In genomic region chr9:72988706-72989105, GRCm38 (mm10) we compare ENCODE assay signal across 28 mouse cellular contexts. TPM values are rescaled to one million over a fixed set of nuclear protein-coding genes. Genes with fewer than 3 reads are reported as not detected.
DNase-seq lines count a peak whose midpoint lies in the region; ATAC-seq and TF ChIP-seq lines count a peak whose summit lies in the region.
"Had no signal": no experiment of that assay in that cellular context is flagged by ENCODE, and none has a peak within 500 bp of the region (broad histone marks: within the 10 kb centered on the region; RNA-seq: fewer than 3 reads in every experiment).

No protein-coding gene starts in this region.

- DNase-seq in kidney, adult 11 months: peak; percentile 32
- peak; percentile 67 for DNase-seq in kidney, adult 2 months
- DNase-seq in kidney, postnatal 14 days: no peak
- peak; percentile 23 to 46 for DNase-seq in kidney, postnatal 25 days
- DNase-seq in liver, adult 2 months (ENCODE audit: extremely low read depth, low read depth, low spot score): peak; percentile 41
- DNase-seq in liver: no peak
- DNase-seq: adrenal gland, adult 2 months; adrenal gland, postnatal 10 days; adrenal gland, postnatal 25 days; cerebellum, adult 11 months; cerebellum, adult 18-20 months; cerebellum, adult 8-10 months; cerebellum, adult 9-11 months; cerebellum, postnatal 14 days; cerebellum, postnatal 36 days; embryo, embryonic 11 days had no signal

- H3K9me3 ChIP-seq in kidney, embryonic 15.5 days (replicated peaks): no peaks in the 10 kb centered on the region
- no peaks in the 10 kb centered on the region for H3K9me3 ChIP-seq in kidney, embryonic 16.5 days (ENCODE audit: low read length)
- H3K9me3 ChIP-seq: embryonic facial prominence, embryonic 13.5 days; embryonic facial prominence, embryonic 15.5 days; forebrain, embryonic 10.5 days; forebrain, embryonic 12.5 days had no signal

- H3K27me3 ChIP-seq in kidney, embryonic 15.5 days: no peaks in the 10 kb centered on the region
- H3K27me3 ChIP-seq in kidney, adult 2 months (replicated peaks; ENCODE audit: control insufficient read depth, insufficient read depth, low read length): no peaks in the 10 kb centered on the region
- H3K27me3 ChIP-seq in kidney, embryonic 16.5 days (ENCODE audit: insufficient read depth, low read length): no peaks in the 10 kb centered on the region
- no peaks in the 10 kb centered on the region for H3K27me3 ChIP-seq in liver, adult 2 months (ENCODE audit: control insufficient read depth, insufficient read depth, low read length)
- H3K27me3 ChIP-seq: embryonic facial prominence, embryonic 15.5 days; forebrain, embryonic 12.5 days had no signal

- no peak overlapping the region for H3K4me2 ChIP-seq in kidney, embryonic 15.5 days
- no peak overlapping the region for H3K4me2 ChIP-seq in kidney, embryonic 16.5 days (replicated peaks; ENCODE audit: low read depth, low read length)
- H3K4me2 ChIP-seq: embryonic facial prominence, embryonic 13.5 days; embryonic facial prominence, embryonic 15.5 days; forebrain, embryonic 12.5 days had no signal

- no peak overlapping the region for H3K4me3 ChIP-seq in kidney, embryonic 15.5 days (replicated peaks)
- no peak overlapping the region for H3K4me3 ChIP-seq in kidney, adult 2 months (ENCODE audit: insufficient read depth, low read depth, low read length)
- no peak overlapping the region for H3K4me3 ChIP-seq in kidney, embryonic 16.5 days (ENCODE audit: low read length)
- H3K4me3 ChIP-seq in liver, adult 2 months (ENCODE audit: insufficient read depth, low read depth, low read length): no peak overlapping the region
- H3K4me3 ChIP-seq: embryonic facial prominence, embryonic 13.5 days; embryonic facial prominence, embryonic 15.5 days; erythroblast, embryonic 14.5 days; forebrain, embryonic 10.5 days; forebrain, embryonic 12.5 days had no signal

- no peak for TF ChIP-seq CTCF in kidney, adult 2 months (conservative IDR thresholded peaks at IDR 0.05; ENCODE audit: insufficient read depth, insufficient read length, low read depth, low read length)
- no peak for TF ChIP-seq CTCF in liver, adult 2 months (IDR thresholded peaks at IDR 0.05; ENCODE audit: low read depth, low read length)

- WGBS in kidney, embryonic 15.5 days: 76% methylated on average over 5 of the region's 5 CpGs
- 46% methylated on average over 5 of the region's 5 CpGs for WGBS in kidney, adult 2 months
- WGBS in kidney, embryonic 16.5 days: 71% methylated on average over 5 of the region's 5 CpGs
- WGBS in liver, adult 2 months: 49% methylated on average over 5 of the region's 5 CpGs

- peaks cover 12% of the 10 kb centered on the region; the same call in 1 of the 2 replicates for H3K79me2 ChIP-seq in liver, adult 2 months (ENCODE audit: control insufficient read depth, insufficient read depth, low read length)

- H3K9ac ChIP-seq in kidney, embryonic 15.5 days: no peak overlapping the region
- no peak overlapping the region for H3K9ac ChIP-seq in kidney, embryonic 16.5 days (replicated peaks; ENCODE audit: low read length)
- H3K9ac ChIP-seq in liver, adult 2 months (ENCODE audit: low read depth, low read length): no peak overlapping the region
- H3K9ac ChIP-seq: embryonic facial prominence, embryonic 13.5 days; embryonic facial prominence, embryonic 15.5 days; forebrain, embryonic 12.5 days had no signal

- ATAC-seq in kidney, embryonic 15.5 days (replicated peaks; ENCODE audit: low FRiP score): no peak
- ATAC-seq in kidney, embryonic 16.5 days (ENCODE audit: low FRiP score, low TSS enrichment): no peak
- ATAC-seq: forebrain, embryonic 14.5 days had no signal

- H3K36me3 ChIP-seq in kidney, embryonic 15.5 days: no peaks in the 10 kb centered on the region
- no peaks in the 10 kb centered on the region for H3K36me3 ChIP-seq in kidney, adult 2 months (ENCODE audit: control insufficient read depth, insufficient read depth, low read length)
- no peaks in the 10 kb centered on the region for H3K36me3 ChIP-seq in kidney, embryonic 16.5 days (ENCODE audit: insufficient read depth, low read length)
- H3K36me3 ChIP-seq in liver, adult 2 months (ENCODE audit: control insufficient read depth, insufficient read depth, low read length): no peaks in the 10 kb centered on the region
- H3K36me3 ChIP-seq: embryonic facial prominence, embryonic 13.5 days; embryonic facial prominence, embryonic 15.5 days; forebrain, embryonic 10.5 days; forebrain, embryonic 12.5 days had no signal

- no peak for TF ChIP-seq POLR2A in kidney, adult 2 months (IDR thresholded peaks at IDR 0.05; ENCODE audit: low read depth, low read length)
- TF ChIP-seq POLR2A in liver, adult 2 months (IDR thresholded peaks at IDR 0.05; ENCODE audit: extremely low read depth, insufficient read depth, low read length): no peak

- no peak overlapping the region for H3K27ac ChIP-seq in kidney, embryonic 15.5 days
- no peak overlapping the region for H3K27ac ChIP-seq in kidney, adult 2 months (ENCODE audit: insufficient read depth, low read depth, low read length)
- no peak overlapping the region for H3K27ac ChIP-seq in kidney, embryonic 16.5 days (ENCODE audit: low read length)
- H3K27ac ChIP-seq in liver, adult 2 months (replicated peaks; ENCODE audit: insufficient read depth, low read depth, low read length): no peak overlapping the region; the same call in 1 of the 2 replicates
- H3K27ac ChIP-seq: embryonic facial prominence, embryonic 13.5 days; embryonic facial prominence, embryonic 15.5 days; forebrain, embryonic 10.5 days; forebrain, embryonic 12.5 days had no signal

- peaks cover 16% of the 10 kb centered on the region for H3K4me1 ChIP-seq in kidney, embryonic 15.5 days
- H3K4me1 ChIP-seq in kidney, adult 2 months (ENCODE audit: control insufficient read depth, insufficient read depth, low read length): peaks cover 21% of the 10 kb centered on the region; the same call in 1 of the 2 replicates
- peaks cover 14% of the 10 kb centered on the region for H3K4me1 ChIP-seq in kidney, embryonic 16.5 days (ENCODE audit: insufficient read depth, low read length)
- peaks cover 6% of the 10 kb centered on the region for H3K4me1 ChIP-seq in liver, adult 2 months (ENCODE audit: control insufficient read depth, insufficient read depth, low read length)

RNA-seq across cellular contexts. Expression of gene Ccpg1, which starts 3.5 kb away (rescaled TPM):
- polyA plus RNA-seq in kidney, embryonic 15.5 days (2015; fragmentation: Nextera tagmentation; extraction: Ambion mirVana): 34.7 and 36.6 TPM in 2 replicates
- 20.1 and 30.2 TPM in 2 replicates for polyA plus RNA-seq in kidney, adult 2 months (2012; rRNA removed)
- 45.9 and 47.5 TPM in 2 replicates for polyA plus RNA-seq in kidney, embryonic 16.5 days (2015; fragmentation: Nextera tagmentation; extraction: Ambion mirVana)
- total RNA-seq in liver, adult 2 months (2014; rRNA removed): 36.8 and 46.1 TPM in 2 replicates
- polyA plus RNA-seq in liver, adult 2 months (2012; rRNA removed): 6.3 and 6.7 TPM in 2 replicates

RNA-seq across cellular contexts. Expression of gene Ccpg1os, which starts 3.5 kb away (rescaled TPM):
- polyA plus RNA-seq in kidney, embryonic 15.5 days (2015; fragmentation: Nextera tagmentation; extraction: Ambion mirVana): 20.6 and 22.8 TPM in 2 replicates
- polyA plus RNA-seq in kidney, adult 2 months (2012; rRNA removed): 29.1 and 34.8 TPM in 2 replicates
- polyA plus RNA-seq in kidney, embryonic 16.5 days (2015; fragmentation: Nextera tagmentation; extraction: Ambion mirVana): 19.5 and 23.7 TPM in 2 replicates
- 11.9 and 15.8 TPM in 2 replicates for total RNA-seq in liver, adult 2 months (2014; rRNA removed)
- polyA plus RNA-seq in liver, adult 2 months (2012; rRNA removed): 9.4 and 10.1 TPM in 2 replicates

RNA-seq across cellular contexts. Expression of gene Gm44503, which starts 30.1 kb away (rescaled TPM):
- not detected in 2 replicates for polyA plus RNA-seq in kidney, embryonic 15.5 days (2015; fragmentation: Nextera tagmentation; extraction: Ambion mirVana)
- polyA plus RNA-seq in kidney, adult 2 months (2012; rRNA removed): not detected in 2 replicates
- polyA plus RNA-seq in kidney, embryonic 16.5 days (2015; fragmentation: Nextera tagmentation; extraction: Ambion mirVana): not detected in 2 replicates
- total RNA-seq in liver, adult 2 months (2014; rRNA removed): not detected in 2 replicates
- polyA plus RNA-seq in liver, adult 2 months (2012; rRNA removed): not detected in 2 replicates
- total RNA-seq: adrenal gland, adult 2 months; adrenal gland, postnatal 25 days; adrenal gland, postnatal 4 days; MEL had no signal
- polyA plus RNA-seq: brain, embryonic 14.5 days; C2C12; embryonic facial prominence, embryonic 13.5 days; embryonic facial prominence, embryonic 15.5 days; forebrain, embryonic 10.5 days; forebrain, embryonic 12.5 days; forebrain, embryonic 14.5 days had no signal

RNA-seq across cellular contexts. Expression of gene Dyx1c1, which starts 30.1 kb away (rescaled TPM):
- polyA plus RNA-seq in kidney, embryonic 15.5 days (2015; fragmentation: Nextera tagmentation; extraction: Ambion mirVana): 1.9 and 2.8 TPM in 2 replicates
- 1.1 and 1.3 TPM in 2 replicates for polyA plus RNA-seq in kidney, adult 2 months (2012; rRNA removed)
- polyA plus RNA-seq in kidney, embryonic 16.5 days (2015; fragmentation: Nextera tagmentation; extraction: Ambion mirVana): 1.9 and 2.4 TPM in 2 replicates
- 0.09 and 0.20 TPM in 2 replicates for total RNA-seq in liver, adult 2 months (2014; rRNA removed)
- polyA plus RNA-seq in liver, adult 2 months (2012; rRNA removed): 0.05 and 0.24 TPM in 2 replicates
- polyA plus RNA-seq: erythroblast, embryonic 14.5 days had no signal

RNA-seq across cellular contexts. Expression of gene Pigb, which starts 51.5 kb away (rescaled TPM):
- 16.2 and 16.3 TPM in 2 replicates for polyA plus RNA-seq in kidney, embryonic 15.5 days (2015; fragmentation: Nextera tagmentation; extraction: Ambion mirVana)
- 10.7 and 10.9 TPM in 2 replicates for polyA plus RNA-seq in kidney, adult 2 months (2012; rRNA removed)
- 15.4 and 19.9 TPM in 2 replicates for polyA plus RNA-seq in kidney, embryonic 16.5 days (2015; fragmentation: Nextera tagmentation; extraction: Ambion mirVana)
- total RNA-seq in liver, adult 2 months (2014; rRNA removed): 3.0 and 4.2 TPM in 2 replicates
- 4.5 and 5.7 TPM in 2 replicates for polyA plus RNA-seq in liver, adult 2 months (2012; rRNA removed)

Comparison
In these comparisons a context has a peak if more than half of its experiments do, and no peak if none do; other contexts are left out.
1. DNase-seq: peak in kidney, adult 11 months (single experiment), kidney, adult 2 months (single experiment), kidney, postnatal 25 days (2 of 2) and liver, adult 2 months (single experiment); none in kidney, postnatal 14 days (single experiment) and liver (single experiment).